Mouse (Mus musculus) embryonic facial prominence, embryonic 14.5 days (tissue): ENCODE data around the gene Pga5. TPM values are rescaled to one million over a fixed set of nuclear protein-coding genes. Genes with fewer than 3 reads are reported as not detected.
A peak's percentile ranks its signal among the peaks of the same experiment; 100 is the strongest.

Experiments
- ATAC-seq: fragments of 200-750 bp; cut with Nextera tagmentation; 2 replicates; pipeline ENCODE4 v1.8.0; 2017; ENCODE audit warnings: low read depth, moderate number of reproducible peaks, moderate TSS enrichment
- DNase-seq: peaks from one replicate; pipeline ENCODE4 v3.0.0-alpha.2; 2015; ENCODE audit warnings: low spot score
- H3K27ac ChIP-seq: fragments of 300-500 bp; sonication (generic); replicated peaks from 2 replicates; pipeline ENCODE4 v1.5.1; 2014; ENCODE audit warnings: low read depth, mild to moderate bottlenecking, low read length, moderate library complexity
- H3K27me3 ChIP-seq: fragments of 300-500 bp; sonication (generic); replicated peaks from 2 replicates; pipeline ENCODE4 v1.6.1; 2014; ENCODE audit warnings: low read length; ENCODE audit not compliant: control insufficient read depth, insufficient read depth
- H3K36me3 ChIP-seq: fragments of 300-500 bp; sonication (generic); 2 replicates; pipeline ENCODE4 v1.6.1; 2014; ENCODE audit warnings: low read length, mixed read lengths; ENCODE audit not compliant: control insufficient read depth, insufficient read depth
- H3K4me1 ChIP-seq: fragments of 300-500 bp; sonication (generic); 2 replicates; pipeline ENCODE4 v1.6.1; 2014; ENCODE audit warnings: antibody characterized with exemption, low read length; ENCODE audit not compliant: control insufficient read depth, insufficient read depth
- H3K4me2 ChIP-seq: fragments of 300-500 bp; sonication (generic); 2 replicates; pipeline ENCODE4 v1.6.1; 2014; ENCODE audit warnings: low read depth, mild to moderate bottlenecking, low read length, moderate library complexity, mixed read lengths
- H3K4me3 ChIP-seq: fragments of 300-500 bp; sonication (generic); 2 replicates; pipeline ENCODE4 v1.5.1; 2014; ENCODE audit warnings: low read depth, mild to moderate bottlenecking, low read length
- H3K9ac ChIP-seq: fragments of 300-500 bp; sonication (generic); 2 replicates; pipeline ENCODE4 v1.6.1; 2014; ENCODE audit warnings: low read depth, mild to moderate bottlenecking, low read length, moderate library complexity, mixed read lengths
- H3K9me3 ChIP-seq: fragments of 300-500 bp; sonication (generic); 2 replicates; pipeline ENCODE4 v1.6.1; 2016; ENCODE audit warnings: low read length; ENCODE audit not compliant: control insufficient read depth
- WGBS: fragments of 180-500 bp; shearing (Covaris S2); extraction: QIAGEN DNeasy Blood & Tissue Kit; methylation state at CpG from one replicate; pipeline ENCODE4 v1.1.7; 2014; 5-methylcytosine and 5-hydroxymethylcytosine counted together
- polyA plus RNA-seq: library from polyadenylated mRNA; unstranded; fragments of >200 nt; fragmentation: Nextera tagmentation; extraction: Ambion mirVana; gene quantifications from 2 replicates; pipeline ENCODE4 v1.2.1, GENCODE M21; 2014

Pga5 gene
- polyA plus RNA-seq, 1 experiment from 2014 or later, result not detected

- Histone ChIP-seq H3K36me3 (no peaks in the 10 kb centered on the region), H3K4me3 (no peak overlapping the region), H3K9me3 (no peaks in the 10 kb centered on the region), H3K27ac (no peak overlapping the region), H3K9ac (no peak overlapping the region), H3K27me3 (no peaks in the 10 kb centered on the region), H3K4me1 (peaks cover 14% of the 10 kb centered on the region; the same call in 1 of the 2 replicates), H3K4me2 (no peak overlapping the region)
- WGBS, result 67% methylated on average over 9 of the region's 9 CpGs
- no peak for DNase-seq
- peak; percentile 41; the same call in 1 of the 2 replicates for ATAC-seq
These were observed 20.5 kb upstream of the Pga5 start for GRCm38 (mm10) chr19:10698131-10698991.

GRCm38 (mm10) chr19:10695801-10696200, 17.9 kb upstream of the Pga5 start:
- H3K27ac ChIP-seq, result peak overlapping the region; percentile 33; the same call in 1 of the 2 replicates
- WGBS, result 32% methylated on average over 7 of the region's 7 CpGs
- no peaks in the 10 kb centered on the region for H3K9me3 ChIP-seq
- DNase-seq (no peak), ATAC-seq (no peak)
- H3K9ac ChIP-seq, result no peak overlapping the region
- no peak overlapping the region for H3K4me3 ChIP-seq
- no peaks in the 10 kb centered on the region for H3K27me3 ChIP-seq
- no peaks in the 10 kb centered on the region for H3K36me3 ChIP-seq
- H3K4me1 ChIP-seq, result peaks cover 18% of the 10 kb centered on the region; the same call in 1 of the 2 replicates
- no peak overlapping the region for H3K4me2 ChIP-seq

- Histone ChIP-seq H3K4me2 (no peak overlapping the region), H3K27me3 (no peaks in the 10 kb centered on the region), H3K36me3 (no peaks in the 10 kb centered on the region), H3K4me1 (peaks cover 33% of the 10 kb centered on the region; the same call in 1 of the 2 replicates), H3K4me3 (no peak overlapping the region), H3K27ac (no peak overlapping the region), H3K9me3 (no peaks in the 10 kb centered on the region), H3K9ac (no peak overlapping the region)
- ATAC-seq (no peak), DNase-seq (no peak)
- whole genome bisulfite sequencing, result 87% methylated on average over 10 of the region's 10 CpGs
These were observed 16.2 kb upstream of the Pga5 start for GRCm38 (mm10) chr19:10693926-10694682.

GRCm38 (mm10) chr19:10692361-10692760, 14.5 kb upstream of the Pga5 start:
- no peaks in the 10 kb centered on the region for H3K36me3 ChIP-seq
- H3K27me3 ChIP-seq, result no peaks in the 10 kb centered on the region
- H3K4me3 ChIP-seq, result no peak overlapping the region
- ATAC-seq, result no peak
- WGBS, result 92% methylated on average over 4 of the region's 4 CpGs
- no peak overlapping the region for H3K27ac ChIP-seq
- no peak for DNase-seq
- no peak overlapping the region for H3K4me2 ChIP-seq
- H3K4me1 ChIP-seq, result peaks cover 37% of the 10 kb centered on the region
- no peak overlapping the region for H3K9ac ChIP-seq
- no peaks in the 10 kb centered on the region for H3K9me3 ChIP-seq

- H3K27ac ChIP-seq, result no peak overlapping the region
- H3K9ac ChIP-seq, result no peak overlapping the region
- peaks cover 37% of the 10 kb centered on the region for H3K4me1 ChIP-seq
- H3K9me3 ChIP-seq, result no peaks in the 10 kb centered on the region
- ATAC-seq (no peak), DNase-seq (no peak)
- no peak overlapping the region for H3K4me2 ChIP-seq
- WGBS, result 69% methylated on average over 3 of the region's 3 CpGs
- H3K4me3 ChIP-seq, result no peak overlapping the region
- H3K27me3 ChIP-seq, result no peaks in the 10 kb centered on the region
- H3K36me3 ChIP-seq, result no peaks in the 10 kb centered on the region
These were observed 13.8 kb upstream of the Pga5 start for GRCm38 (mm10) chr19:10691660-10692059.

GRCm38 (mm10) chr19:10691121-10691520, 13.2 kb upstream of the Pga5 start:
- ATAC-seq, result no peak
- H3K27me3 ChIP-seq, result no peaks in the 10 kb centered on the region
- H3K36me3 ChIP-seq, result no peaks in the 10 kb centered on the region
- H3K4me3 ChIP-seq, result no peak overlapping the region
- H3K4me2 ChIP-seq, result peak overlapping the region; percentile 18; the same call in 1 of the 2 replicates
- H3K27ac ChIP-seq, result no peak overlapping the region
- no peaks in the 10 kb centered on the region for H3K9me3 ChIP-seq
- 93% methylated on average over 4 of the region's 4 CpGs for WGBS
- no peak overlapping the region for H3K9ac ChIP-seq
- H3K4me1 ChIP-seq, result peaks cover 34% of the 10 kb centered on the region
- no peak for DNase-seq

GRCm38 (mm10) chr19:10690336-10690735, 12.5 kb upstream of the Pga5 start:
- H3K9me3 ChIP-seq, result no peaks in the 10 kb centered on the region
- H3K27me3 ChIP-seq, result no peaks in the 10 kb centered on the region
- H3K4me3 ChIP-seq, result peak overlapping the region; percentile 85
- H3K27ac ChIP-seq, result peak overlapping the region; percentile 96
- peaks cover 26% of the 10 kb centered on the region for H3K4me1 ChIP-seq
- H3K36me3 ChIP-seq, result no peaks in the 10 kb centered on the region
- no peak for ATAC-seq
- H3K4me2 ChIP-seq, result peak overlapping the region; percentile 73
- no peak for DNase-seq
- 82% methylated on average over 3 of the region's 3 CpGs for WGBS
- H3K9ac ChIP-seq, result 0 out of 2 replicates have a peak overlapping the region, but pooled peaks have one; percentile 11

- no peaks in the 10 kb centered on the region for H3K27me3 ChIP-seq
- peak overlapping the region; percentile 87 for H3K9ac ChIP-seq
- 34% methylated on average over 5 of the region's 5 CpGs for WGBS
- peak overlapping the region; percentile 96 for H3K27ac ChIP-seq
- DNase-seq (peak; percentile 54), ATAC-seq (no peak)
- H3K4me1 ChIP-seq, result peaks cover 23% of the 10 kb centered on the region
- H3K9me3 ChIP-seq, result no peaks in the 10 kb centered on the region
- no peaks in the 10 kb centered on the region for H3K36me3 ChIP-seq
- peak overlapping the region; percentile 85 for H3K4me3 ChIP-seq
- H3K4me2 ChIP-seq, result peak overlapping the region; percentile 73
These were observed 11.7 kb upstream of the Pga5 start for GRCm38 (mm10) chr19:10689470-10690166.
